Mouse (Mus musculus): ENCODE measurements around the gene 1700024P04Rik. TPM values are rescaled to one million over a fixed set of nuclear protein-coding genes. Genes with fewer than 3 reads are reported as not detected.

The 1700024P04Rik gene
- not detected in 2 replicates for polyA plus RNA-seq (2014; fragmentation: Nextera tagmentation; extraction: Ambion mirVana)

DNA sequence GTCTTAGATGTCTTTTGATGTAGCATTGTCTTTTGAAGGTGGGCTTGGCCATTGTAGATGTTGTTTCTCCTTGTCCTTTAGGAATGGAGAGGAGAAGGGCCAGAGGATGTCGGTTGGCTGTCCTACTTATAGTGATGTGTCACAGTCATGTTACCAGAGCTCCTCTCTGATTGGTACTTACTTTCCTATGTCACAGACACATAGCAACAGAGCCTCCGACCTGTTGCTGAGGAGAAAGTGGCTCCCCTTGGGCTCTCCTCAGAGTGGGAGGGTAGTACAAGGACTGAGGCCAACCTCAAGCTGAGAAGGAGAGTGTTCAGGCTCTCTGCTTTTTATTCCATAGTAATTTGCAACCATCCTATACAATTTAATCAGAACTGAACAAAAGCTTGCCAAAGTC lies at the start of gene 1700024P04Rik:
Gene 1700024P04Rik, minus strand, starts transcription at position 101 of the 400 bp plus-strand sequence.
- no peak within 1 kb of the TSS for H3K4me3 ChIP-seq (ENCODE audit: control insufficient read depth in 1 of 2, insufficient read depth in 1 of 2, low read depth in 1 of 2, low read length in 2 of 2)
- ATAC-seq (ENCODE audit: insufficient number of reproducible peaks, insufficient read depth, low FRiP score, low read depth): no peak
- no peak within 1 kb of the TSS for H3K4me2 ChIP-seq (ENCODE audit: low read length)
- no peak within 1 kb of the TSS for H3K9ac ChIP-seq (ENCODE audit: low read length)
- no peaks in the 10 kb centered on the region for H3K27me3 ChIP-seq (ENCODE audit: control insufficient read depth, insufficient read depth, low read length)
- no peaks in the 10 kb centered on the region for H3K9me3 ChIP-seq (ENCODE audit: control insufficient read depth, low read length)
- H3K36me3 ChIP-seq (ENCODE audit: control insufficient read depth, insufficient read depth, low read length): no peaks in the 10 kb centered on the region
- H3K4me1 ChIP-seq (ENCODE audit: control insufficient read depth in 2 of 2, insufficient read depth in 2 of 2, low read length in 2 of 2): no peaks in the 10 kb centered on the region
- 56% methylated on average over 2 of the region's 2 CpGs for WGBS
- H3K27ac ChIP-seq (replicated peaks in 1 of 2; ENCODE audit: control insufficient read depth in 1 of 2, insufficient read depth in 1 of 2, low read depth in 2 of 2, low read length in 2 of 2): no peak within 1 kb of the TSS

DNA sequence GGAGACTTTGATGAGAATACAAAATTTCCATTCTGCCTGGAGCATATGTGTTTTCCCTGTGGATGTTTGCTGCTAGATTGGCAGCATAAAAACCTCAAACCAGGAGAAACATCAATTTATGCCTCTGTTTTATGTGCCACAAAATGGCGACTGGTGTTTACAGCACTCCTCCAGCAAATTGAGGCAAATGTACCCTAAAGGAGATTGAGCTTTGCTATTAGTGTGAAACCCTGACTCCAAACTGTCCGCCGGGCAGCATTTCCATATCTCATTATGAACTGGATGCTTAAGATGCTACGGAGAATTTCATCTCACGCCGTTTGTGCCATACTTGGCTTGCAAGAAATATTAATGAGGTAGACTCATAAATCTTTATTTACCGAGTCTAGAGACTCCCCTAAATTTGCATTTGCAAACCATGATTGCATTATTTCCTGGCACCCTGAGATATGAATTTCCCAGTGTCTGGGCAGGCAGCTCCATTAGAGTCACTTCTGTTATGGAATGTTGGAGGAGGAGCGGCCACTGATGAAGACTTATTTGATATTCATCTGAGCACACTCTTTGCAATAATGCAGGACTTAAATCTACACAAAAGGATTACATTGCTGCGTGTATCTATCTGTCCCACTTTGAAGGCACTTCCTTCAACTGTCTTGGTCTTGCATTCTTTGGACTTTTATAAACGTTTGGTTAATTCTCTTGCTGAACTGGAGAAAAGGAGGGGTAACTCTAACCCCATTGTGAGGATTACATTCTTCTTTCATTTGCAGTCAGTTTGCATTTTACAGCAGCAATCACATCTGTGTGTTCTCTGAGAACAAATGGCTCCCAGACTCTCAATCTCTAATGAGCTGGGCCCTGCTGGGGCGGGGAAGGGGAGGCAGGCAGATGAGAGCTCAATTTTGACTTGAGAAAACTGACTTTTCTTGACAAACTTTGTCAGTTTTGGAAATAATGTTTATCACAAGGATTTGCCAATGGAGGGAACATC lies 47.2 kb upstream of the 1700024P04Rik start:
- Histone ChIP-seq H3K36me3 (ENCODE audit: control insufficient read depth, insufficient read depth, low read length) (no peaks in the 10 kb centered on the region), H3K9me3 (ENCODE audit: control insufficient read depth, low read length) (no peaks in the 10 kb centered on the region), H3K9ac (ENCODE audit: low read length) (no peak overlapping the region), H3K27me3 (ENCODE audit: control insufficient read depth, insufficient read depth, low read length) (no peaks in the 10 kb centered on the region), H3K4me1 (ENCODE audit: control insufficient read depth in 2 of 2, insufficient read depth in 2 of 2, low read length in 2 of 2) (no peaks in the 10 kb centered on the region), H3K4me3 (ENCODE audit: control insufficient read depth in 1 of 2, insufficient read depth in 1 of 2, low read depth in 1 of 2, low read length in 2 of 2) (no peak overlapping the region), H3K4me2 (ENCODE audit: low read length) (no peak overlapping the region), H3K27ac (replicated peaks in 1 of 2; ENCODE audit: control insufficient read depth in 1 of 2, insufficient read depth in 1 of 2, low read depth in 2 of 2, low read length in 2 of 2) (no peak overlapping the region)
- 77% methylated on average over 11 of the region's 11 CpGs for WGBS
- no peak for ATAC-seq (ENCODE audit: insufficient number of reproducible peaks, insufficient read depth, low FRiP score, low read depth)

DNA sequence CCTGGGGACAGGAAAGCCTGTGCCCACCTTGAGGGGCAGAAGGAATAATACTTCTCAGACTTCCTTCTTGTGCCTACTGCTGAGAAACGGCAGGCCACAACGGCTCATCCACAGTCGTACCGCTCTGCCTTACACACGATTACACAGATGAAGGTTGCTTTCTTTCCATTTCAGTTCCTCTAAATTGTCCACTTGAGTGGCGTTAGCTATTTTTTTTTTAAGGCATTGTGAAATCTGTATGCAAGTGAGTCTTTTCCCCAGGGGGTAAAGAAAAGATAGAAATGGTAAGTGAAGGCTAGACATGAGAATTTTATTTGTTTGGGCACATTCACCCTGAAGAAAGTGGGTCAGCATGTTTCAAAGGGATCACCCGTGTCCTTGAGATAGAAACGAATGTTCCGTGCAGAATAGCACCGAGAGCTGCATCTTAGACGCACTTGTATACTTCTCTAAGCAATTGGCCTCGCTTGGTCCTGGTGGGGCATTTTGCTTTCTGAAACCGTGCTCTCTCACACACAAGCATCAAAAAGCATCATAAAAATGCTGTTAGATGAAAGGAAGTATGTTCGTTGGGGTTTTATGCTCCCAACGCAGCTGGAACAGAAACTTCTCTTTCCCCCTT lies 46.3 kb upstream of the 1700024P04Rik start:
- H3K9me3 ChIP-seq (ENCODE audit: control insufficient read depth, low read length): no peaks in the 10 kb centered on the region
- no peak overlapping the region for H3K9ac ChIP-seq (ENCODE audit: low read length)
- no peak overlapping the region for H3K27ac ChIP-seq (replicated peaks in 1 of 2; ENCODE audit: control insufficient read depth in 1 of 2, insufficient read depth in 1 of 2, low read depth in 2 of 2, low read length in 2 of 2)
- ATAC-seq (ENCODE audit: insufficient number of reproducible peaks, insufficient read depth, low FRiP score, low read depth): no peak
- no peak overlapping the region for H3K4me3 ChIP-seq (ENCODE audit: control insufficient read depth in 1 of 2, insufficient read depth in 1 of 2, low read depth in 1 of 2, low read length in 2 of 2)
- H3K27me3 ChIP-seq (ENCODE audit: control insufficient read depth, insufficient read depth, low read length): no peaks in the 10 kb centered on the region
- 76% methylated on average over 15 of the region's 15 CpGs for WGBS
- no peaks in the 10 kb centered on the region for H3K4me1 ChIP-seq (ENCODE audit: control insufficient read depth in 2 of 2, insufficient read depth in 2 of 2, low read length in 2 of 2)
- H3K36me3 ChIP-seq (ENCODE audit: control insufficient read depth, insufficient read depth, low read length): no peaks in the 10 kb centered on the region
- H3K4me2 ChIP-seq (ENCODE audit: low read length): no peak overlapping the region

DNA sequence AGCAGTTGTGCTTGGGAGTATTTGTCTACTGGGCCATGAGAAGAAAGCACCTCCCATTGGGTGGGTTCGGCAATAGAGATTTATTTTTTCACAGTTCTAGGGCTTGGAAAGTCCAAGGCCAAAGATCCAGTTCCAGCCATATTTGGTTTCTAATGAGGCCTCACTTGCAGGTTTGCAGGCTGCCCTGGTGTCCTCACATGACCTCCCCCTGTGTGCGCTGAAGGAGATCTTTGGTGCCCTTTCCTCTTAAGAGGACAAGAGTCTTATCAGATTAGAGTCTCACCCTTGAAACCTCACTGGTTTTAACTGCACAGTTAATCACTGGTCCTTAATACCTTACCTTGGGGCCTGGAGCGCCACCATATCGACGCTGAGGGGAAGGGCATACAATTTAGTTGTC lies 40.9 kb upstream of the 1700024P04Rik start:
- 65% methylated on average over 5 of the region's 5 CpGs for WGBS
- Histone ChIP-seq H3K27ac (replicated peaks in 1 of 2; ENCODE audit: control insufficient read depth in 1 of 2, insufficient read depth in 1 of 2, low read depth in 2 of 2, low read length in 2 of 2) (no peak overlapping the region), H3K36me3 (ENCODE audit: control insufficient read depth, insufficient read depth, low read length) (no peaks in the 10 kb centered on the region), H3K4me3 (ENCODE audit: control insufficient read depth in 1 of 2, insufficient read depth in 1 of 2, low read depth in 1 of 2, low read length in 2 of 2) (no peak overlapping the region), H3K9me3 (ENCODE audit: control insufficient read depth, low read length) (no peaks in the 10 kb centered on the region), H3K4me2 (ENCODE audit: low read length) (no peak overlapping the region), H3K27me3 (ENCODE audit: control insufficient read depth, insufficient read depth, low read length) (no peaks in the 10 kb centered on the region), H3K4me1 (ENCODE audit: control insufficient read depth in 2 of 2, insufficient read depth in 2 of 2, low read length in 2 of 2) (peaks cover 0 to 2% of the 10 kb centered on the region in 2 experiments; a peak in 1 of 4 replicates), H3K9ac (ENCODE audit: low read length) (no peak overlapping the region)
- ATAC-seq (ENCODE audit: insufficient number of reproducible peaks, insufficient read depth, low FRiP score, low read depth): no peak

DNA sequence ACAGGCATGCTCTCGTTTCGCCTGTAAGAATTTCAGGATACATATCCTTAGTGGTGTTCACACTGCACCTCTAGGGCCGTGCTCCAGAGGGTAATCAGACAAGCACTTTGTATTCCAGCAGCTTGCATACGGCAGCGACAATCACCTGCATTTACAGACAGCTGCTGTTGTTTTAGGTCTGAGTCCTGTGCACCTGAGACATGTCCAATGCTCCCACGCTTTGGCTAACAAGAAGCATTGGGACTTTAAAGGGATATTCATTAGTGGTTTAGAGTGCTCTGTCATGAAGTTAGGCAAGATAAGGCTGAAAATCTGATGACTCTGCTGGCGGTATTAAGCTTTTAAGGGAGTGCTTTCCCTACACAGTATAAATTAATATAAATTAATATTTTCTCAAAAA lies 37.7 kb upstream of the 1700024P04Rik start:
- WGBS: 63% methylated on average over 7 of the region's 7 CpGs
- Histone ChIP-seq H3K4me3 (ENCODE audit: control insufficient read depth in 1 of 2, insufficient read depth in 1 of 2, low read depth in 1 of 2, low read length in 2 of 2) (no peak overlapping the region), H3K27me3 (ENCODE audit: control insufficient read depth, insufficient read depth, low read length) (no peaks in the 10 kb centered on the region), H3K4me1 (ENCODE audit: control insufficient read depth in 2 of 2, insufficient read depth in 2 of 2, low read length in 2 of 2) (peaks cover 5 to 14% of the 10 kb centered on the region in 2 experiments; a peak in 3 of 4 replicates), H3K27ac (replicated peaks in 1 of 2; ENCODE audit: control insufficient read depth in 1 of 2, insufficient read depth in 1 of 2, low read depth in 2 of 2, low read length in 2 of 2) (no peak overlapping the region), H3K4me2 (ENCODE audit: low read length) (no peak overlapping the region), H3K9me3 (ENCODE audit: control insufficient read depth, low read length) (no peaks in the 10 kb centered on the region), H3K36me3 (ENCODE audit: control insufficient read depth, insufficient read depth, low read length) (no peaks in the 10 kb centered on the region), H3K9ac (ENCODE audit: low read length) (no peak overlapping the region)
- no peak for ATAC-seq (ENCODE audit: insufficient number of reproducible peaks, insufficient read depth, low FRiP score, low read depth)

DNA sequence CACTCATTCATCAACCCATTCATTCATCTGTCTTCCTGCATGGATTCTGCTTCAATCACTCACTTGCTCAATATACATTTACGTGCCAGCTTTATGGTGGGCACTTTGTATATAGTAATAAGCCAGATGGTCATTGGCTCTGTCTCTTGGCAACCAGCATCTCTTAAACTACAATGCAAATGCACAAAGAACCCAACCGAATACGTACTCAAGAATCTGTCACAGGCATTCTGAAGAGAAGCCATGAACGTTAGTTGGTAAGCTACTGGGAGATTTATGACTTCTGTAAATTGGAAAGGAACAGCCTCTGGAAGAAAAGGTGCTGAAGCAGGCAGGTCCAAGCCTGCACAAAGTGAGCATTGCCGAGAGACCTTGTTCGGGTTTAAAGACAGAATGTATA lies 36.8 kb upstream of the 1700024P04Rik start:
- Histone ChIP-seq H3K27ac (replicated peaks in 1 of 2; ENCODE audit: control insufficient read depth in 1 of 2, insufficient read depth in 1 of 2, low read depth in 2 of 2, low read length in 2 of 2) (no peak overlapping the region), H3K36me3 (ENCODE audit: control insufficient read depth, insufficient read depth, low read length) (no peaks in the 10 kb centered on the region), H3K4me3 (ENCODE audit: control insufficient read depth in 1 of 2, insufficient read depth in 1 of 2, low read depth in 1 of 2, low read length in 2 of 2) (no peak overlapping the region), H3K9me3 (ENCODE audit: control insufficient read depth, low read length) (no peaks in the 10 kb centered on the region), H3K27me3 (ENCODE audit: control insufficient read depth, insufficient read depth, low read length) (no peaks in the 10 kb centered on the region), H3K9ac (ENCODE audit: low read length) (no peak overlapping the region), H3K4me2 (ENCODE audit: low read length) (no peak overlapping the region), H3K4me1 (ENCODE audit: control insufficient read depth in 2 of 2, insufficient read depth in 2 of 2, low read length in 2 of 2) (peaks cover 5 to 14% of the 10 kb centered on the region in 2 experiments; a peak in 3 of 4 replicates)
- ATAC-seq (ENCODE audit: insufficient number of reproducible peaks, insufficient read depth, low FRiP score, low read depth): no peak
- WGBS: 88% methylated on average over 6 of the region's 6 CpGs

DNA sequence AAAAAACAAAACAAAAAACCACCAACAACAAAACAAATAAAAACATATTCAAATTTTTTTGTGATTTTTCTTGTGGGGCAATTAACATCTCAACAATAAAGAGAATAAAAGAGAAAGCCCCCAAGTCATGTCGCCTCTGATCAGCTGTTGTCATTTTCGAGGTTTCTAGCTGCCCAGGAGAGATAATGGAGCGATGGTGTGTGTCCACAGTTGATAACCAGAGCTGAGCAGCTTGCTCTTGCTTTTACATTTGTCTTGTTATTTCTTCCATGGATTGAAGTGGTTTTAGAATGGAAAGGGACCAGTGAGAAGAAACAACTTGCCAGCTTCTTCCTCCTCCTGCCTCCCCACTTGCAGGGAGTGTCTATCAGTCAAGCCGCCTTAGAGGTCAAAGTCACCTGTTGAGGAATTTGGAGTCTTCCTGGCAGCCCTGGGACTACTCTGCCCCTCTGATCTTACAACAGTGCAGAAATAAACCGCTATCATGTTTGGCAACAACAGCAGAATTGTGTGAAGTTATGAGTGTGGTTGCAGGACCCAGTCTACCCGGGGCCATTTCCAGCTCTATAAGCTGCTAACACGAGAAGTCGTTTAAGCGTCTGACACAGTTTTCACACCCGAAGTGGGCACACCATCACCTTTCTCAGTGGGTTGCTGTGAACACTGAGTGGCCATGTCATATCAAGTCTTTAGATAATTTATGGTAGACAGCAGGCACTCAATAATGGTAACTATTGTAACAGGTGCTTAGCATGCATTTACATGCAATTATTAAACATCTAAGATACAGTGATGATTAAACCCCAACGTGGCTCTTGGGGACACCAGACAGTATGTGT lies 35.7 kb upstream of the 1700024P04Rik start:
- 72% methylated on average over 11 of the region's 11 CpGs for WGBS
- ATAC-seq (ENCODE audit: insufficient number of reproducible peaks, insufficient read depth, low FRiP score, low read depth): no peak
- H3K4me3 ChIP-seq (ENCODE audit: control insufficient read depth in 1 of 2, insufficient read depth in 1 of 2, low read depth in 1 of 2, low read length in 2 of 2): no peak overlapping the region
- H3K9me3 ChIP-seq (ENCODE audit: control insufficient read depth, low read length): no peaks in the 10 kb centered on the region
- peaks cover 5 to 14% of the 10 kb centered on the region in 2 experiments; a peak in 3 of 4 replicates for H3K4me1 ChIP-seq (ENCODE audit: control insufficient read depth in 2 of 2, insufficient read depth in 2 of 2, low read length in 2 of 2)
- no peaks in the 10 kb centered on the region for H3K27me3 ChIP-seq (ENCODE audit: control insufficient read depth, insufficient read depth, low read length)
- no peaks in the 10 kb centered on the region for H3K36me3 ChIP-seq (ENCODE audit: control insufficient read depth, insufficient read depth, low read length)
- no peak overlapping the region for H3K9ac ChIP-seq (ENCODE audit: low read length)
- H3K4me2 ChIP-seq (ENCODE audit: low read length): no peak overlapping the region
- H3K27ac ChIP-seq (replicated peaks in 1 of 2; ENCODE audit: control insufficient read depth in 1 of 2, insufficient read depth in 1 of 2, low read depth in 2 of 2, low read length in 2 of 2): no peak overlapping the region

All from heart, embryonic 14.5 days (tissue).